Mouse (Mus musculus): Measurements from ENCODE around the gene Fam50b.

Gene Fam50b

DNA sequence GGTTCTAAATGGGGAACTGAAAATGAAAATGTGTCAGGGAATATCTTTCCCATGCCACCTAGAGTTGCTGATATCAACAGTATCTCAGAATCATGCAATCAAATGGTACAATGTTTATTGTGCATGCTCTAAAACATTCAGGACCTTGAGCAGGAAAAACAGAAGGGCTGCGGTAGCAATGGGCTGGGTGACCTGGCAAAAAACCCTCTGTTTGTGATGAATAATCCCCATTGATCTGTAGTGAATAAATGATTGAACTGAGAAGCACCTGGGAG, 4.0 kb downstream of the Fam50b start:
- peak in 1 of 2 experiments; percentile 24 for DNase-seq (ENCODE audit: low spot score in 2 of 2)

DNA sequence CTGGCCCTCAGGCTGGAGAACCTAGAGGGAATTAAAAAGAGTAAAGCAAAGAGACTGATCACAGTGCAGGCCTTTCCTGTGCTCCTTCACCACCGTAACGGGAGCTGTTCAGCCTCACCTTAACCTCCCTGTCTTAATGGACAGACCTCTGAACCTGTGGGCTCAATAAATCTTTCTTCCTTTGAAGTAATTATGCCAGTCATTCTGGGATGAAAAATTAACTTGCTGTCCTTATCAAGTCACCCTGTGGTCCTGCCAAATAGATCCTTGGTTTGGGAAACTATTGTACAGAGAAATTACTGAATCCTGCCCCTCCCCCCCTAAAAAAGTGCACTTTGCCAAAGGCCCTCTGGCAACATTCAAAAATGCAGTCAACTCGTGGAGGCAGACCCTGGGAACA, 4.4 kb downstream of the Fam50b start:
- DNase-seq (ENCODE audit: low spot score in 2 of 2) = no peak

DNA sequence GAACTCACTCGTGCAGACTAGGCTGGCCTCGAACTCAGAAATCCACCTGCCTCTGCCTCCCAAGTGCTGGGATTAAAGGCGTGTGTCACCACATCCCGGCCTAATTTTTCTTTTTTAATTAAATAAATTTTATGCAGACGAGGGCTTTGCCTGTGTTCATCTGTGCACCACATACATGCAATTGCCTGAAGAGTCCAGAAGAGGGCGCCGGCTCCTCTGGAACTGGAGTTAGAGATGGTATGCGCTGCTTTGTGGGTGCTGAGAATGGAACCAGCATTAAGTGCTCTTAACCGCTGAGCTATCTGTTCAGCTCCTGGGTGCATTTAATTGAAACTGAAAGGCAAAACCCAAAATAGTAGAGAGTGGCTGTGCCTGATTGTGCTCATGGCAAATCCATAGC, 6.6 kb downstream of the Fam50b start:
- DNase-seq (ENCODE audit: low spot score in 2 of 2) = peak in 1 of 2 experiments; percentile 16

DNA sequence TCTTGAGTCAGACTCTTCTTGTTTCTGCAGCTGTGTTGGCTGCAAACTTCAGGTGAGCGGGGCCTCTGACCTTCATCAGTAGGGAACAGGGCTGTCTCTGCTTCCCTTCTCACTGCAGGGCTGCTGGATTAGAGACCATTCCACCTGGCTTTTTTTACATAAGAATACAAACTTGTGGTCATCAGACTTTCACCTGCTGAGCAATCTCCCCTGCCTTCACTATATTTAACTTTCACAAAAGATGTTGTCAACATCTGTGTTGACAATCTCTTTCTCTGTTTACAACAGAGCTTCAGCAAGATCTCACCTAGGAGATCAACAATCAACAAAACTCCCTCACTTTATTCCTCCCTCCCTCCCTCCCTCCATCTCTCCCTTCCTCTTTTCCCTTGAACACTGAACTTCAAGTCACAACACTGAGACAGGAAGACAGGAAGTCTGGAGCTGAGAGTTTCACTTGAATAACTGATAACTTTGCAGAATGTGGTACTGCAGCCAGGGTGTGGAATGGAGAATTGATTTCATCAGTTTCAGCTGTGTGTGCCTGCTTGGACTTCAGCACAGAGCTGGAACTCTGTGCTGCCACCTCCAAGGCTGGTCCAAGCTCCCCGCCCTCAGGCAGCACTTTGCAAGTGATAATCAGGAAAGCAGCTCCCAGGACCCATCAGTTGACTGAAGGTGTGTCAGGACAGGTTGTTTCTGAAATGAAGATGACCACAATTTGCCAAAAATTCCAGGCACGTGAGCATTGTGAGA, 7.3 kb downstream of the Fam50b start:
- DNase-seq (ENCODE audit: low spot score in 2 of 2) = no peak

DNA sequence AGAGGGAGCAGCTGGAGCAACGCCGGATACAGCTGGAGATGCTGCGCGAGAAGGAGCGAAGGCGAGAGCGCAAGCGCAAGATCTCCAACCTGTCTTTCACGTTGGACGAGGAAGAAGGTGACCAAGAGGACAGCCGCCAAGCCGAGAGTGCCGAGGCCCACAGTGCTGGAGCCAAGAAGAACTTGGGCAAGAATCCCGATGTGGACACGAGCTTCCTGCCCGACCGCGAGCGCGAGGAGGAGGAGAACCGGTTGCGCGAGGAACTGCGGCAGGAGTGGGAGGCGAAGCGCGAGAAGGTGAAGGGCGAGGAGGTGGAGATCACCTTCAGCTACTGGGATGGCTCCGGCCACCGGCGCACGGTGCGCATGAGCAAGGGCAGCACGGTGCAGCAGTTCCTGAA, 12.2 kb downstream of the Fam50b start:
- DNase-seq (ENCODE audit: low spot score in 2 of 2) = no peak

DNA sequence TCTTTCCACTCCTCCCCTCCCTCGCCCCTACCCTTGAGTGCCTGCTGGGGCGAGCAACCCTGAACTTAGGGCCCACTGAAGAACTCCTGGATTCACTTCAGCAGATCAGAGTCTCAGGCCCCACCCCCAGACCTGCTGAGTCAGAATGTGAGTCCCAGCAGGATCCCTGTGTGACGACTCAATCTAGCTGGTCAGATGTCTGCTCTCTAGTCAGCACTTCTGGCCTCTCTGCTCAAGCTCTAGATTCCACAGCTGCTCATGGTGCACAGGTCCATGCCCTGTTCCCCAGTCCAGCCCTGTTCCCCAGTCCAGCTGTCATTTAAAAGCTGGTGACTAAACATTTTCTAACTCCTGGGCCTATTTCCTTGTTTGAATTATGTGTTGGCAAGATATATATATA, 13.9 kb downstream of the Fam50b start:
- no peak for DNase-seq (ENCODE audit: low spot score in 2 of 2)

DNA sequence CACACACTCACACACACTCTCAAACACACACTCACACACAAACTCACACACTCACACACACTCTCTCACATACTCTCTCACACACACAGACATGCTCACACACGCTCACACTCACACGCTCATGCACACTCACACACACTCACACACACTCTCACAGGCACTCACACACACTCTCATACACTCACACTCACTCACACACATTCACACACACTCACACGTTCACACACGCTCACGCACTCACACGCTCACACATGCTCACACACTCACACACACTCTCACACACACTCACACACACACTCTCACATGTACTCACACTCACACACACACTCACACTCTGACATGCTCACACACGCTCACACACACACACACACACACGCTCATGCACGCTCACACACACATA, 24.6 kb downstream of the Fam50b start:
- DNase-seq (ENCODE audit: low spot score in 2 of 2) = no peak

DNA sequence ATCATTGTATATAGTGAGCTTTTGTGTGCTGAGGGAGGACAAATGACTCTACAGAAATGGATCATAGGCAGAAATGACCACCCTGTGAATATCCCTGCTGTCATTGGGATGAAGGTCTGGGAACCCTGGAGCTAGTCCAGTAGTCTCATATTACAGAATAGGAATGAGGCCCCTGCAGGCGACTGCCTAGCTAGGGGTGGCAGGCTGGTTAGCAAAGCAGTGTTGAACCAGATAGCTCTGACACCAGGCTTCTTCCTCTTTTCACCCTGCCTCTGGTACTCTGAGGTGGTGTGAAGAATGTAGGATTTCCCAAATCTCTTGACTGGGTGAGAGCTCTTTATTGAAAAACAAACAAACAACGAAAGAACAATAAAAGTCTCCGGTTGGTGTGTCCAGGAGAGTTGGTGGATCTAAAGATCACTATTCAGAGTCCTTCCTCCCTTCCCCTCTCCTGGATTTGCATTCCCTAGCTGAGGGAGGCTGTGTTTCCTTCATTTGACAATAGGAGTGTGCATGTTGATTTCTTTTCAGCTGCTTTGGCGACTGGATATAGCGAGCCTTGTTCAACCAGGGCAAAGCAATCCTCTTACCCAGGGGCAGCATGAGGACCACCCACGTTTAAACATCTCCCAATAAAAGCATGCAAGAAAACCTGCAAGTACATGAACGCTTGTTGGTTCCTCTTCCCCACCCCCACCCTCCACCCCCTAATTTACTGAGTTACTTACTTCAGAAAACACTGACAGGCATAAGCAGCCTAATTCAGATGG, 26.1 kb downstream of the Fam50b start:
- DNase-seq (ENCODE audit: low spot score in 2 of 2) = no peak

DNA sequence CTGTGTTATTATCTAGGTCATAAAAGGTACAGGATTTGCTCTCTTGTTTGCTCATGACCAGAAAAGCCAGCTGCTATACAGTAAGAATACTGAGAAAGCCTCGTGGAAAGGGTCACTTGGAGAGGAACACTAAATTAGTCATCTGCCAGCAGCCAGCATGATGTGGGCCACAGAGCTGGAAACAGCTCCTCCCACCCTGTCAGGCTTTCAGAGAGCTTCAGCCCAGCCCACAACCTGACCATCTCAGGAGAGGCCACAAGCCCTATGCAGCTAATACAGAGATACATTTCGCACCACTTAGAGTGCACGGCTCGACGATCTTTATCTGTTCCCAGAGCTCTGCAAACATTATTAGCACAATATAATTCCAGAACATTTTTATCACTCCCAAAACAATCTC, 27.5 kb downstream of the Fam50b start:
- no peak for DNase-seq (ENCODE audit: low spot score in 2 of 2)

DNA sequence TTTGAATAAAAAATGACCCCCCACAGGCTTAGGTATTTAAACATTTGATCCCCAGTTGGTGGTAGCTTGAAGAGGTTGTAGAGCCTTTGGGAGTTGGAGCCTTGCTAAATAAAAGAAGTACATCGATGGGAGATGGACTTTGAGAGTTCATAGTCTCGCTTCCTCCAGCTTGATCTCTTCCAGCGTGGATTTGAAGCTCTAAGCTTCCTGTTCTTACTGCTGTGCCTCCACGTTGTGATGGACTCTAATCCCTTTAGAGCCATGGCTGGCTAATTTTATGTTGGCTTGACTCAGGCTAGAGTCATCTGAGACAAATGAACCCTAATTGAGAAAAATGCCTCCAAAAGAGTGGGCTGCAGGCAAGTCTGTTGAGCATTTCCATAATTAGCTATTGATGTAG, 28.2 kb downstream of the Fam50b start:
- no peak for DNase-seq (ENCODE audit: low spot score in 2 of 2)

DNA sequence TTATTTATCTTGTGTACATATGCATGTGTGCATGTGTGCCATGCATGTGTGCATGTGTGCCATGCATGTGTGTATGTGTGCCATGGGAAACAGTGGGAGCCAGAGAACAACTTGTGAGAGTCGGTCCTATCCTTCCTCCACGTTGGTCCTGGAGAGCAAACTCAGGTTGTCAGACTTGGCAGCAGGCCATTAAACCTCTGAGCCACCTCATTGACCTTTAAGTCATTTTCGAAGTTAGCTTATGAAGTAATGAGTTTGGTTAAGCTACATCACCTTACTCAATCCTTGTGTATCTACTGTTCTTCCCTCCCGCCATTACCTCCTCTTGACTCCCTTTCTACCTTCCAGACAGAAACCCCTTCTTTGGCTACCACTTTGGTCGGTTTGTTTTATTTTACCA, 30.6 kb downstream of the Fam50b start:
- no peak for DNase-seq (ENCODE audit: low spot score in 2 of 2)

DNA sequence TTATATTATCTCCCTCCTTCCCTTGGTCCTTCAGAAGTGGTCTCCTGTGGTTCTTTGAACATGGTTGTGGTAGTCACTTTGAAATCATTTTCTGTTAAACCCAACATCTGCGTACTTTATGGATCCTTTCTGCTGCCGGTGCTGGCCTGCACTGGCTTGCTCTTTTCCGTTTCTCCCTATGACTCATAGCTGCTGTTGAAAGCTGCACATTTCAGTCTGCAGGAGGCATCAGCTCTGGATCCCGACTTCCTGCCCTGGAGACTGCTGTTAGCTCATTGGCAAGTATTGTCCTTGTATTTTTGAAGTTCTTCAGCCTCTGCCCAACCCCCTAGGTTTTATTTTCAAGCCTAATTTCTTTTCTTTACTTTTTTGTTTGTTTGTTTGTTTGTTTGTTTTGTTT, 31.9 kb downstream of the Fam50b start:
- DNase-seq (ENCODE audit: low spot score in 2 of 2) = no peak

DNA sequence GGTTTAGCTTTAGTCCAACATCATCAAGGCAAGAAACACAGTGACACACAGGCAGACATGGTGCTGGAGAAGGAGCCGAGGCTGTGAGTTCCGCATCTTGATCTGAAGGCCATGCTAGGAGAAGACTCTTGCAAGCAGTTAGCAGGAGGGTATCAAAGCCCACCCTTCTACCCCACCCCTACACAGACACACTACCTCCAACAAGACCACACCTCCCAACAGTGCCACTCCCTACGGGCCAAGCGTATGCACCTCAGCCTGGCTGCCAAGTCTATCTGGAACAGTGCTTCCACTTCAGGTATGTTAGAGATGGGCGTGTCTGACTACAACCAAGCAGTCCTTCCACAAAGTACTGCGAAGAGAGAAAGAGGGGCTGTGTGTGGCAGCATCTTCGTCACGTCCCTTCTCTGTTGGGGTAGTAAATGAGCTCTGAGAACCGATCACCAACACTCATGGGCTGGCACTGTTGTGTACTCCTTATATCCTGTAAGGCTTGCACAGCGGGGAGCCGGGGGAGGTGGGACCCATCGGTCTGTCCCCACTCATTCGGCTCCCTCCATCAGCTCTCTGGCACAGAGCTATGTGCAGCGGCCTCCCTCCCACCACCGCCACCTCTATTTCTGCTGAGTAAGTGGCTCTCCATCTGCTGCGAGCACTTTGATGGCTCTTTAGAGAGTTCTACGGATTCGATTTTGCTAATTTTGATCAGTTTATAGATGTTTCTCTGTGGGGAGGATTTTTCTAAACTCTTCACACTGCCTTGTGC, 33.1 kb downstream of the Fam50b start:
- no peak for DNase-seq (ENCODE audit: low spot score in 2 of 2)

DNA sequence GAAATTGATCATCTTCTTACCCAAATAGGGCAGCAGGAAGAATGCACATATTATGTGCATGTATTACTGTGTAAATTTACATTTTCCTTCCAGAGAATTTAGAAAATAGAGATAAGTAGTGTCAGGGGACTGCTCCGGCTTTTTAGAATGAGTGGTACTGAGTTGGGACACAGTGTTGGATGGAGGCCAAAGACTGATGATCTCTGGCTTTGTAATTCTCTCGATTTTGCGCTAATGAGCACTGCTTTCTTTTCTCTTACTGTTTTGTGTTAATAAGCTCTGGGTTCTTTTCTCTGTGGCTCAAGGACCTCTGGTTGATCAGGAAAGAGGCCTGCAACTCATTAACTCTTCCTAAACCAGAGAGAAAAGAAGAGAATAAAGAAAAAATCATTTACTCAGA, 42.1 kb downstream of the Fam50b start:
- no peak for DNase-seq (ENCODE audit: low spot score in 2 of 2)

DNA sequence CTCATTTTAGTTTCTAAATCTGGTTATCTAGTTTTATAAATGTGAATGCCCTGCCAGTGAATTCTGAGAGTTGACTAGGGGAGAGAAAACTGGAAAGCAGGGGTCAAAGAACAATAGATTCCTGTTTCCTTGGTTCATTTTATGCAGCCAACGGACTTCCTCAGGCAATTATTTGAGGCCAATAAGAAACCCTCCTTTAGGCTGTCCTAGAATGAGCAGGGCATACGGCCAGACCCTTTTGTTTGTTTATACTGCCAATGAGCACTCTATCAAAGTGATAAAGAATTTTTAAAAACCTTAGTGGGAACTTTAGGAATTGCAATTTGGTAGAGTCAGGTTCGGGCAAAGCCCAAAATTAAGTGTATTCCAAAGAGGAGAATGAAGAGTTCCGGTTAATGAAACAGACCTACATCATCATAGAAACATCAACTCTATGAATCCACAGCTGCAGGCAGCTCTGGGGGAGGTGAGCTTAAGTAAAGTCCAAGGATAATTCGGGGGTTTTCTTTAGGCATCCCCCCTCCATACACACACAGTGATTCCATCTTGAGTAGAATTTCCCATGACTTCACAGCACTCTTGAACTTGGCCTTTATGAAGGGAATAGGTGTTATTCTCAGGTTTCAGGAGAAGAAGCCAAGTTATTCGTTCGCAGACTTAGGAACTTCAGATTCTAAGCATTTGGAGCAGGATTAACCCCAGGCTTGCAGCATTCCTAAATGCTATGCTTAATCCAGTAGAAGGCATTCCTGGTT, 46.4 kb downstream of the Fam50b start:
- DNase-seq (ENCODE audit: low spot score in 2 of 2) = no peak

DNA sequence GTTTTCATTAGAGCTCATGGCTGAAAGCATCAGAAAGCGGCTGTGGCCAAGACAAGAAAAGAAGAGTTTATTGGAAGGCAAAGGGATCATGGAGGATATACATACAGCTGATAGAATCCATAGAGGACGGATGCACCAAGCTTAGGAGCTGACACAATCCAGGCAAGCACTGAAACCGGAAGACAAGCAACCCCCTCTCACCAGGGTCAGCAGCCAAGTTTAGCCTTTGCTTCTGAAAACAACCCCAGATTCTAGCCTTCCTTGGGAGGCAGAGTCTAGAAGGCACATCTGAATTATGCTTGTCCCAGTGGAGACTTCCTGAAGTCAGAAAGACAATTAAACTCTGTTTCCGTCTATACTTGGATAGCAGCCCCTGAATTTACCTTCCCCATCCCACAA, 47.0 kb downstream of the Fam50b start:
- no peak for DNase-seq (ENCODE audit: low spot score in 2 of 2)

DNA sequence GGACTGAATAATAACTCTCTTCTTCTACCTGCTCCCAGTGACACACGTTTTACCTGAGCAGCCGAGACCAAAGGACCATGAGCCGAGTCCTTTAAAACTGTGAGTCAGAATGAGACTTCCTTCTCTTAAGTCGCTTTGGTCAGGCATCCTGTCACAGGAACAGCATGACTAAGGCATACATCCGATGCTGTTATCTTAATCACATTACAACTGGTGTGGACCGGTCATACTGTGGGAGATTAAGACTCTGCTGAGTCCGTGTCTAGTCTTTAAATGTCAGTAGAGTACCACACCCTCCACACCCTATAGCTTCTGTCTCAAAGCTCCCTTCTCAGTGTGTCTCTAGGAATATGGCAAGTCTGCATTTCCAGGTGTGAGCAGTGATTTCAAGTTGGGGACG, 50.2 kb downstream of the Fam50b start:
- no peak for DNase-seq (ENCODE audit: low spot score in 2 of 2)

DNA sequence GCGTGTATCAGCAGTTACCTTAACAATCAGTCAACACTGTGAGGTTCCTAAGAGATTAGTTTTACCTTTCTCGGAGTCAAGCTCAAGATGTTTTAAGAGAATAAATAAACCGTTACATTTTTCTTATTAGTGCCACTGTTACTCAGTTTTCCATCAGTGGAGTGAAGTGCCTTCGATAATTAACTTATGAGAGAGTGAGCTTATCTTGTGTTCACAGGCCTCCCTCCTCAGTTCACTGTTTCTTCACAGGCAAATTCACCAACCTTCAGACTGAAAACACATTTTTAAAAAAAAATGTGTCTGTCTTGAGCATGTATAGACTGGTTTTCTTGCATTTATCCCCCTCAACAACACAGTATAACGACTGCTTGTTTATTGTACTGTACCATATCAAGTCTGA, 52.0 kb downstream of the Fam50b start:
- DNase-seq (ENCODE audit: low spot score in 2 of 2) = no peak

DNA sequence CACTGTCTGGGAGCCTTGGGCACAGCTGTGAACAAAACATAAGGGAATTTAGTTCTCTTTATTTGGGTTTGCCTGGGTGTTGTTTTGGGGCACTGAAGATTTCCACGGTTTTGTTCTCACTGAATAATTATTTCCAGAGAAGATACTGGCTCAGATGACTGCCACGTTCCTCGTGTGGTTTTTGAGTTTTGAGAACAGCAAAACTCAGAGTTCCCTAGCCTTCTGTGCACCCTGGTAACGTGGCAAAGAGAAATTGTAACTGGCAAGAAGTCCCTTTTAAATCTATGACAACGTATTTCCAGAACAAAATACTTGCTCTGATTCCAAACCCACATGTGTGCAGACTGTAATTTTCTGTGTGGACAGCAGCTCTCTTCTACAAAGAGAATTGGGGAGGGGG, 52.9 kb downstream of the Fam50b start:
- DNase-seq (ENCODE audit: low spot score in 2 of 2) = no peak

DNA sequence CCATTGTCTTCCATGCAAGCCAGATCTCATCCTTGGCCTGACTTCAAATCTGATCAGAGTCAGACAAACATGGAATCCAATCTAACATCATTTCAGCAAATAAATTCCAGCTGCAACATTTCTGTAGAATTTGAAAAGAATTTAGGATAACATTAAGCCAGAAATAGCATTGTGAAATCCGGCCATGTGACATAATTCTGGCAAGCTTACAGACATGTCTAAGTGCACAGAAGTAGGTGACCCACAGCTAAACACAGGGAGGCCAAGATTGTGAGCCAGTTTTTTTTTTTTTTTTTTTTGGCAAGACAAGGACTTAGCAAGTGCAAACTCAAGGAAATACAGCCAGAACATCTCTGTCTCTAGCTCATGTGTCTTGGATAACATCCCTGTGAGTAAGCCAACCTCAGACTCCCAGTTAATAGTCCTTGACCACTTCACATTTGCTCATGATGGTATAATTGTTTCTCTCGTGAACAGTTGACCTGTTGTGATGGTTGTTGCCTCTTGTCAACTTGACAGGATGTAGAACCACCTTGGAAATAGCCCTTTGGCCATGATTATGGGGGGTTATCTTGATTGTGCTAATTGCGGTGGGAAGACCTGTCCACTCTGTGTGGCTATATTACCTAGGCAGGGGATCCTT, 54.6 kb downstream of the Fam50b start:
- DNase-seq (ENCODE audit: low spot score in 2 of 2) = no peak

DNA sequence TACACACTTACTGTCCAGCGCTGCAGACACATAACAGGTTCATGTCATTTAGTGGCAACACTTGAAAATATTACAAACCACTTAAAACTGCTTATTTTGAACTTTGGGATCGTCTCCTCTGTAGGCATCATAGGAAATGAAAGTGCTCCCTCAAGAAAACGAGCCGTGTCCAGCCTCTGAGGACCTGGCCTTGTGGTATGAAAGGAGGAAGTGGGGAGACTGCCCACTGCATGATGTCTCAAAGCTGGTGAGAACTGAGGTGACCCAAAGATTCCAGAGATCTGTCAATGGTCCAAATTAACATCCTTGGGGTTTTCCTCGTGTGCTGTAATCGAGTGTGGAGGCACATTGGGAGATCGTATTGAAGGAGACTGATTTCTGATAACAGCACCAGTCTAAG, 58.4 kb downstream of the Fam50b start:
- DNase-seq (ENCODE audit: low spot score in 2 of 2) = peak in 1 of 2 experiments; percentile 15

DNA sequence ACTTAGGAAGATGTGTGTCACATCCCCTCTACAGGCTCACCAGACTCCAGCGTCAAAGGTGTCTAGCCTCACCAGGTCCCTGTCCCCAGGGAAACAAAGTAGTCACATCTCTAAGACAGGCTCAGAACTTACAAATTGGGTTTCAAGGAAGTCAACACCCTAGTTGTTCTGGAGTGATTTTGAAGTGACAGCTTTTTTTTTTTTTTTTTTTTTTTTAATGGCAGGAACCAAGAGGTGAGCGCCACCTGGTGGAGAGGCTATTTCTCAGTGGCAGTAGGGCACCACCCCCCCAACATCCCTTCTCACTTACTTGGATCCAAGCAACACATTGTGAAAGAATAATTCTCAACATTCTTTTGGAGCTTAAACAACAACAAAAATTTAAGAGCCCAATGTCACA, 59.2 kb downstream of the Fam50b start:
- peak; percentile 37 to 49 for DNase-seq (ENCODE audit: low spot score in 2 of 2)

All from spleen, postnatal 36 days (tissue).